Mouse (Mus musculus): ENCODE measurements around the gene Hk3.

Hk3 gene

GRCm38 (mm10) chr13:54957281-54957680 lies 63.9 kb downstream of the Hk3 start:
- in situ Hi-C loops (cut with MboI; ENCODE audit: unreplicated experiment in 2 of 2) = no loop called here
